Mouse (Mus musculus): ENCODE data around the gene Clpb.

Clpb gene

DNA sequence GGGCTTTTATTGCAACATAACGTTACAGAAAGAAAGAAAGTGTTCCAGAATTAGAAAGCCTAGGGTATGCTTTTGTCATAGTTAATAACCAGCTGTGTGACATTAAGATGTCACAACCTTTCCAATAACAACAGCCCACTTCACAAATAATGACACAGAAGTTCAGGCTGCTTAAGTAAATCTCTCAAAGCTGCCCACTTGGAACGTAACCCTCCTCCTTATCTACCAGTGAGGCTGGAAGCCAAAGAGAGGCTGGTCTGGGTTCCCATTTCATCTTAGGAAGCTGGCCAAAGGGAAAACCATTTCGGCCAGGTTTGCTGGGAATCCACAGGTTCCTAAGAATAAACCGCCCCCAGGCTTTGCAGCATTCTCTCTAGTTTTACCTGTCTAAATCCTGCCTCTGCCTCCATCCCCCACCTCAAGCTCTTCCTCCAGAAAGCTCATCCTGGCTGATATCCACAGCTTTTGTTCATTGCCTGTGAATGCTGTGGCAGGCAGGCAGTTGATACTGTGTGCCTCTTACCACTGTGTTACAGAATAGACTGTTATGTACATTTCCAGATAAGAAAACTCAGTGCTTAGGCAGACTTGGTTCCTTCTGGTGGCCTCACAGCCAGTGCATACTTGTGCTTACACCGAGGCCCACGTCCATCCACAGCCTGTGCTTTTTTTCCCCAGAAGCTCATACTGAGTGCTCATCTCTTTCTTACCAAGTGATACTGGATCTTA lies 12.8 kb downstream of the Clpb start:
- no peak for DNase-seq

DNA sequence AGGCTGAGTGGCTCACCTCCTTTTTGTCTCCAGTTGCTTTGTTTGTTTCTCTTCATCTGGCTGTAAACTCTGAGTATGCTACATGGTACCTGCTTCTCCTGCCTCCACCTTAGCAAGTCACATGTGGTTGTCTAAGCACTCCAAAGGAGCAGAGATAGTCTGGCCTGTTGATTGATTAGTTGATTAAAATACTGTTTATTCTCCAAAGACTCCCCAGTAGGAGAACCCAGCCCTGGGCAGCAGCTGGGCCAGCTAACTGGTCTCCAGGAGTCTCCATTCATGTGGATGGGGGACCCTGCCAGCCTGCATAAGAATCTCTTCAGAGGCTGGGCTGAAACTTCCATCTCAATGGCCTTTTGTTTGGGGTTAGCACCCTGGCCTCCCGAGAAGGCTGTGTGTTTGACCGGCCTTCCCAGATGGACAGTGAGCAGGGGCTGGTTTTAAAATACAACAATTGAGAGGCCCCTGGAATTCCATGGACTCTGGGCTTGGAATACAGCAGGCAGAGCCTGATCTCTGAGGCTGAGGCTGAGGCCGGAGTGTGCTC lies 13.4 kb downstream of the Clpb start:
- no peak for DNase-seq

GRCm38 (mm10) chr7:101679591-101679990 lies 16.2 kb downstream of the Clpb start:
- DNase-seq = peak; percentile 81

- no peak for DNase-seq
Observed at GRCm38 (mm10) chr7:101680961-101681360, 17.5 kb downstream of the Clpb start.

DNA sequence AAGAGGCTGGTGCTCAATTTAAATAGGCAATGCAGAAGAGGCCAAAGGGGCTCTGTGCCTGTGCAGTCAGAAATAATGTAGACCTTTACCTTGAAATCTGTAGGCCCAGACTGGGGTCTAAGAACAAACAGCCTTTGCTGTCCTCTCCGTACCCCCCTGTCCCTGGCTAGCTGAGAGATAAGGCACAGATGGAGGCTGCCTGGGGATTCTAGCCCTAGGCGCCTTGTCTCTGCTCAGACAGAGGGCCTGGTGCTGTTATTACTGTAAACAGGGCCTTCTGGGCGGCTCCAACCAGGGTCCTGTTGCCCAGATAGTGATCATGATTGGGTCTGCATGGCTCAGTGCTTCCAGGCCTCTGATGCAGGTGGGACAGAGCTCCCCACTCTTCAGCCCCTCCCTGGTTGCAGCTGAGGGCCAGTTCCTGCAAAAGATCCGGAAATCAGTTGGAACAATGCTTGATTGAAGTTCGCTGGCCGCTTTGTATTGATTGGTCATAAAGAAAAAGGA lies 18.2 kb downstream of the Clpb start:
- no peak for DNase-seq

- DNase-seq = no peak
Observed at GRCm38 (mm10) chr7:101682886-101683285, 19.5 kb downstream of the Clpb start.

DNA sequence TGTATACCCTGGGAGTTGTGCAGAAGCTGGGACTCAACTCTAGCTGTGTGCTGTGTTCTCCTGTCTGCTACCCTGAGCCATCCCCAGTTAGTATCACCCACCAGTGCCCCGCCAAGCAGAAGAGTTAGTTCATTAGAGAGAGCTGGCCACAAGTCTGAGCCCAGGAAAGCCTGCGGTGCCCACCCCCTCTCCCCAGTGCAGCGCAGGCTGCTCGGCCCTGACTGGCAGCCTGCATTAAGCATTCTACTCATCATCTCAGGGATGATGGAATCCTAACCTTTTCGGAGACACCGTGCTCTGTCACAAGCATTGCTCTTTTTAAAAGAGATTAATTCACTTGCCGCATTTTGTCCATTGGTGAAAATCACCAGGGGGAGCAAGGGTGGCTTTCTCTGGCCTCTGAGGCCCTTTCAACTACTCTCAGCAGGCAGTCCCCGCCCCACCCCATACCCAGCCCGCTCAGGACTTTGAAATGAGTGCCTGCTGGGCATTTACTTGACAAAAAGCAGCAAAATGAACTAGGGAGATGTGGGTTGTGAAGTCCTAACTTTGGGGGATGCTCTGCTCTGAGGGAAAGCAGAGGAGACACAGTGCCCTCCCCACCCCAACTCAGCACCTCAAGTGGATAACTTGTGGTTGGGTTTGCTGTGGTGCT lies 20.7 kb downstream of the Clpb start:
- no peak for DNase-seq

GRCm38 (mm10) chr7:101684671-101685070 lies 21.2 kb downstream of the Clpb start:
- no peak for DNase-seq

GRCm38 (mm10) chr7:101687144-101687543 lies 23.7 kb downstream of the Clpb start:
- no peak for DNase-seq

DNA sequence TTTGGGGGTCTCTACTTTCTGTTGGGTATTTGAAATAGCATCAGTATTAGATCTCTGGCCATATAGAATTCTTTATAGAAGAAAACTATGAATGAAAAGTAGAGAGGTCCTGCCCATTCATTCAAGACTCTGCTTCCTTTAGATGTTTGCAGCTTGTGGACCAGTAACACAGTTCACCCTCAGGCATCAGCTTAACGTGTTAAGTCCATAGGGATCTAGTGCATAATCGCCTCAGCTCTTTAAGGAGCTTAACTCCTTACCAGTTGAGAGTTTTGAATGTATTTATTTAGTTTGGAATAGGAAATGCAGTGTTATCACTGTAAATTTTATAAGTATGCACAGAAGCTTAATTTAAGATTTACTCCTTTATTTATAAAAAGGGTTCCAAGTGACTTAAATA lies 27.0 kb downstream of the Clpb start:
- DNase-seq = no peak

DNA sequence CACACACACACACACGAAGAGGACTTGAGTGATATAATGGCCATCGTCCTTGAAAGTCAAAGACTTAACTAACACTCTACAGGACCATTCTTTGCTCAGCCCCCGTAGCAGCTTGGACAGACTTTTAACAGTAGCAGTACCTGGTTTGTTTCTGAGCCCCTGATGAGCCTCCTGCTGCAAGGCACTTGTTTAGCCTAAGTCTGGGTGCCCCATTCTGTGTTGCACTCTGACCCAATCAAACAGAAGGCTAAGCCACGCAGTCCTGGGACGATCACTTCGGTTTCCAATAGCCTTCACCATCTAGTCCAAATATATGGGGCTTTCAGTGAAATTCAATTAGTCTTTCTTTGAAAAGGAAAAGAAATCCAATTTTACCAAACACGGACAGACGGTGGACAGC lies 28.4 kb downstream of the Clpb start:
- no peak for DNase-seq

GRCm38 (mm10) chr7:101692446-101692845 lies 29.0 kb downstream of the Clpb start:
- DNase-seq = no peak

GRCm38 (mm10) chr7:101695483-101695882 lies 32.0 kb downstream of the Clpb start:
- peak; percentile 64 for DNase-seq

DNA sequence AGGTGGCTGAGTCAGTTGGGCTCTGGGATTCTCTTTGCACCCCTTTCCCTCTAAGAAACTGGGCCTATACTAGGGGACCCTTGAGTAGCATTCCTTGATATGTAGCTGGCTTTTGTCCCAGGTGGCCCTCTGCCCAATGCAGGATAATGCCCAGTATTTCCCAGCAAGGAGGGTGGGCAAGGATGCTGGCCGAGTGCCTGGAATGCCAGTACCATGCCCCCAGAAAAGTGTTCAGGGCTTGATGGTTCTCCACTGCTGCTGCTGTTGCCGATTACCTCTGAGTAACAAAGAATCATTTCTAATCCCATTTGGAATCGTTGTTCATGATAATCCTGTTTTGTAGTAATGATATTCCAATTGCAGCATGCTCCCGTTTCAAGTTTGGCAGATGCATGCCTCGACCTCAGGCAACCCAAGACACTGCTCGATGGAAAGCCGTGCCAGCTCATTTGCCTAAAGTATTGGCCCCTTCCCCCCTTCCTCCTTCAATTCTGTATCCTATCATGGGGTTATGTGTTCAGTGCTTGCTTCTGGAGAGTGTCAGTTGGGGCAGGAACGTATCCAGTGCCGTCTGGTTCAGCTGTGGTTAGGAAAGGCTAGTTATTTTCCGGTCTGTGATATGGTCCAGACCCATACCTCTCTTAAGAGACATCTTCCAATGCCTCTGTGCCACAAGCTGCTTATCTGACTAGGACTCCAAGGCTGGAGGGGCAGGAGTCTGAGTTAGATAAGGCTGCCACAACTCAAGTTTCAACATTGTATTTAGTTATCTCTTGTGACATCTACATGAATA lies 33.7 kb downstream of the Clpb start:
- no peak for DNase-seq

DNA sequence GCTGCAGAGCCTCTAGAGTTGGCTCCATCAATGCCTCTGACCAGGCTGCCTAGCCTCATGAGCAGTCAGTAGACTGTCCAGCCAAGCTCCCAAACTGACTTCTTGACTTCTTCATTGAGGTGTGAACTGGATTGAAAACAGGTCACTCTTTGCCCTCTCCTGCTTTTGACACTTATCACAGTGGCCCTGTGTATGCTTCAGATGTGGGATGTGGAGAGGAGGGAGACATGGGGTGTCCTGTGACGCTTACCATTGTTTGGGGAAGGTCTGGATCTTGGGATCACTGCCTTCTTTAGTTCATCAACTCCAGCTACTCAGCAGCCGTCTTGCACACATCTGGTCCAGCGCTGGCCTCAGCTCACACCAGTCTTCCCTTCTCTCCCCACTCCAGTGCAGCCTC lies 36.9 kb downstream of the Clpb start:
- no peak for DNase-seq

DNA sequence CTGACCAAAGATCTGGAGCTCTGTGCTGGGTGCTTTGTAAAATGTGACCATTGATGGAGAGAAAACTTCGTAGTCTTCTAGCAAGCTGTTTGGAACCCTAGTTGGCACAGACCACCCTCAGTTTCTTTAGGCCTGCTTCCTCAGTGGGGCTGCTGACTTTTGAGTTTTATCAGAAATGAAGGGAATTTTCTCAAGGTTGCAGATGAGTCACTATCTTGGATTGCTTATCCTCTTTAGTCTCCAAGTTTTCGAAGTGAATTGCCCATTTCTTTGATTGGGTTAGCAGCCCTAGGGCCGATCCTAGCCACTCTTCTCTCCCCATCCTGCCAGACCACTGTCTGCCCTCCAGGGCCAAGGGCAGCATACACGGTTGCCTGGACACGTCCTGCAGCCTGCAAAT lies 39.3 kb downstream of the Clpb start:
- DNase-seq = no peak

GRCm38 (mm10) chr7:101709586-101709985 lies 46.2 kb downstream of the Clpb start:
- DNase-seq = no peak

DNA sequence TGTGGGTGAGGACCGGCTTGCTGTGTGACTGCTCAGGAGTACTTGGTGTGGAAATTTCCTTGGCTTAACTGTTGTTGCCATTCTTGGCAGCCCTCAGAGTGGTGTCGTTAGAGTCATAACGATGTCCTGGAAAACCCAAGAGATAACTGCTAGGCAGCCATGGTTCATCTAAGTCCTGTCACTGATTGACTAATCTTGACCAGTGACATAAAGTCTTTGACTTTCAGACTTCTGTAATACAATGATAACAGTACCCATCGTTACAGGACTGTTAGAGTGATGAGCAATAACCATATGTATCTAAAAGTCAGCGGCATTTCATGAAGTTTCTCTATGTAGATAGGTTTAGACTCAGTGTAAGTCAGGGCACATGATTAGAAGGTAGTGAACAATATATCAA lies 46.8 kb downstream of the Clpb start:
- no peak for DNase-seq

DNA sequence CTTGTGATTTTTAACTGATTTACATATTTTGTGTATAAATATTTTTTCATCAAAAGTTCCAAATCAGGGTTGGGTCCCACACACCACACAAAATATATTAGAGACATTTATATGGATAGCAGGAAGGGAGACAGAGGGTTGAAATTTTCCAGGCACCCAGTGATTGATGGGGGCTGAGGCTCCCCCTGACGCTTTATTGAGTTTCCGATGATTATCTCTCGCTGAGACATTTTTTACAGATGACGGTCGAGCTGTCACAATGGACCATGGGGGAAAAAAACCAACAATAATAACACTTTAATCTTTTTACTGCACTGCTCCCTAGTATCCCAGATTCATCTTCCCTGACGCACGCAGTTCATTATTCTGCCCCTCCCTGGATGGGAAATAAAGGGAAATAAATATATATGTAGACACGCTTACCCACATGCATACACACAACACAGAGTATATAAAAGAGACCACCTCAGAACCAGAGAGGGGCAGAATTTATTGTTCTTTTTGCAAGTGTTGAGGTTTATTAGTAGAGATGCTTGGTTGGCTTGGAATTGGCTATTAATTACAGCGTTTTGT lies 50.5 kb downstream of the Clpb start:
- DNase-seq = no peak

- DNase-seq = no peak
Observed at GRCm38 (mm10) chr7:101715041-101715551, 51.7 kb downstream of the Clpb start.

- DNase-seq = no peak
Observed at GRCm38 (mm10) chr7:101720356-101720755, 56.9 kb downstream of the Clpb start.

GRCm38 (mm10) chr7:101725081-101725480 lies 61.6 kb downstream of the Clpb start:
- DNase-seq = peak; percentile 11

DNA sequence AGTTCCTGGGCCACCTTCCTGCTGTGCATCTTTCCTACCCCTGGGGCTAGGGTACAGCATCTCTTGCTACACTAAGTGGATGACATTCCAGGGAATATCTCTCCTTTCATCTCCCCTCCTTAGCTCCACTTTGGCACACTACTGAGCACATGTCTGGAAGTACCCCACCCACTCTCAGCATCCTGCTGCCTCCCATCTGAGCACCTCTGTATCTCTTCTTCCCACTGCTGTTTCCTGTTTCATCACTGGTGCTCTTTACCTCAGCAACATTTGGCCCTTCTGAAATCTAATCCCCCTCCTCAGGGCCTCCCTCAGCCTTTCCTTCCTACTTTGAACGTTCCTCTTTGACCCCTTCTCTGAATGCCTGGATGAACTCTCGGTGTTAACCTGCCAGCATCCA lies 63.5 kb downstream of the Clpb start:
- DNase-seq = no peak

Measured in cerebellum, adult 9-10 months (tissue).